Mouse (Mus musculus) left cerebral cortex, adult 2 months (tissue): Measurements from ENCODE around the gene Il17rc. TPM values are rescaled to one million over a fixed set of nuclear protein-coding genes. Genes with fewer than 3 reads are reported as not detected.

Experiments used
- DNase-seq, 2 experiments: peaks; one replicate each; pipeline ENCODE4 v3.0.0; 2021 to 2022; ENCODE audit warnings: low spot score in 2 of 2, mixed read lengths in 1 of 2; ENCODE audit errors: extremely low spot score in 1 of 2
- H3K27ac ChIP-seq: fragments of 200-600 bp; 2 replicates; pipeline ENCODE4 v1.8.1; 2022
- H3K4me3 ChIP-seq: fragments of 200-600 bp; 2 replicates; pipeline ENCODE4 v1.8.1; 2022
- CTCF ChIP-seq: fragments of 200-600 bp; IDR thresholded peaks from 2 replicates; pipeline ENCODE4 v1.8.1; 2022; ENCODE audit warnings: antibody characterized with exemption, mild to moderate bottlenecking, moderate library complexity
- intact Hi-C: fragments of 180-260 bp; cut with DNase I; formaldehyde crosslinking; loops from one replicate; pipeline ENCODE4 v1.15.1; 2025
- total RNA-seq, 2 experiments: library from RNA; stranded (reverse); gene quantifications; 2 replicates each; pipeline ENCODE4 v1.2.3; 2021

Il17rc gene
- total RNA-seq, 2 experiments from 2014 or later, result 4.4 to 5.1 TPM

DNA sequence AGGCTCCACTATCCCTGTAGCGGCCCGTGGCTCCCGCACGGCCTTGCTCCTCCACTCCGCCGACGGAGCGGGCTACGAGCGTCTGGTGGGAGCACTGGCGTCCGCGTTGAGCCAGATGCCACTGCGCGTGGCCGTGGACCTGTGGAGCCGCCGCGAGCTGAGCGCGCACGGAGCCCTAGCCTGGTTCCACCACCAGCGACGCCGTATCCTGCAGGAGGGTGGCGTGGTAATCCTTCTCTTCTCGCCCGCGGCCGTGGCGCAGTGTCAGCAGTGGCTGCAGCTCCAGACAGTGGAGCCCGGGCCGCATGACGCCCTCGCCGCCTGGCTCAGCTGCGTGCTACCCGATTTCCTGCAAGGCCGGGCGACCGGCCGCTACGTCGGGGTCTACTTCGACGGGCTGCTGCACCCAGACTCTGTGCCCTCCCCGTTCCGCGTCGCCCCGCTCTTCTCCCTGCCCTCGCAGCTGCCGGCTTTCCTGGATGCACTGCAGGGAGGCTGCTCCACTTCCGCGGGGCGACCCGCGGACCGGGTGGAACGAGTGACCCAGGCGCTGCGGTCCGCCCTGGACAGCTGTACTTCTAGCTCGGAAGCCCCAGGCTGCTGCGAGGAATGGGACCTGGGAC lies 11.4 kb downstream of the Il17rc start:
- Histone ChIP-seq H3K4me3 (peak overlapping the region; percentile 80), H3K27ac (peak overlapping the region; percentile 96)
- TF ChIP-seq CTCF, result no peak; the same call in 1 of the 2 replicates
- intact Hi-C loops, result loop anchor here (1.0 kb wide), 1 partner anchor 176 kb away; no protein-coding TSS in a partner anchor
- DNase-seq, result peak; percentile 47 to 57

DNA sequence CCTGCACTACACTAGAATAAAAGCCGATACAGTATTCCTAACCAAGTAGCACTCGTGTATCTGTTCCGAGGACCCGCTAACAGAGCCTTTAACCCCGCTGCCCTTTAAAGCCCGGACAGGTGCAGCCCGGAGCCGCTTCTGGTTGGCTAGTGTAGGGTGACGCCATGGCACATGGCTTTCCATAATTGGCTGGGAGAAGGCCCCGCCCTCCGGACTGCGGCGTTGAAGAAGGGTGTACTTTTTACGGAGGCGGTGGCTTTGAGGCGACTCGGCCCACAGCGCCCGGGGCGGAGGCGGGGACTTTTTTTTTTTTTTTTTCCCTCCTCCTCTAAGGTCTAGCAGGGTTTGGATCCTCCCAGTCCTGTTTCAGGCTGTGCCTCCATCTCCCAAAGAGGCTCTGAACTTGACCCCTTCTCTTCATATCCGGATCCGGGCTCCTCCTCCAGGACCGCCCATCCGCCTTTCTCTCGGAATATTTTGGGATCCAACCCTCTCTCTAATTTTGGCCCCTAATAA lies 11.9 kb downstream of the Il17rc start, which contains the start of gene Creld1:
TSS of gene Creld1 (plus strand) at position 198 of the 516 bp plus-strand sequence.
- intact Hi-C loops, result loop anchor here (1.0 kb wide), 1 partner anchor 177 kb away; no protein-coding TSS in a partner anchor
- TF ChIP-seq CTCF, result no peak
- Histone ChIP-seq H3K27ac (peak within 1 kb of the TSS; percentile 96), H3K4me3 (peak within 1 kb of the TSS; percentile 80)
- DNase-seq, result peak; percentile 89 to 93

DNA sequence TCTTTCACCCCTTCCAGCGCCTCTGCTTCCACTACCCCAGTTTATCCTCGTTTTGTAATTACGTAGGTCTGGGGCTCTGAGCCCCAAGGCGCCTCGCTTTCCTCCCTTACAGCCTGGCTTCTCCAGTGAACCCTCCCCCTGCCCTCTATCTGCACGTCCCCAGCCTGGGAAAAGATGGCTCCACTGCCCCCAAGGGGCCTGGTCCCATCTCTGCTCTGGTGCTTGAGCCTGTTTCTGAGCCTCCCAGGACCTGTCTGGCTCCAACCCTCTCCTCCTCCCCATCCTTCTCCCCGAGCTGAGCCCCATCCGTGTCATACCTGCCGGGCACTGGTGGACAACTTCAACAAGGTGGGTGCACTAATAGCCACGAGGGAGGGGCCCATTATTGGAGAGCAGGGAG lies 12.5 kb downstream of the Il17rc start:
- TF ChIP-seq CTCF, result no peak
- Histone ChIP-seq H3K4me3 (peak overlapping the region; percentile 80), H3K27ac (peak overlapping the region; percentile 96)
- intact Hi-C loops, result loop anchor here (1.0 kb wide), 1 partner anchor 177 kb away; no protein-coding TSS in a partner anchor
- DNase-seq, result no peak

DNA sequence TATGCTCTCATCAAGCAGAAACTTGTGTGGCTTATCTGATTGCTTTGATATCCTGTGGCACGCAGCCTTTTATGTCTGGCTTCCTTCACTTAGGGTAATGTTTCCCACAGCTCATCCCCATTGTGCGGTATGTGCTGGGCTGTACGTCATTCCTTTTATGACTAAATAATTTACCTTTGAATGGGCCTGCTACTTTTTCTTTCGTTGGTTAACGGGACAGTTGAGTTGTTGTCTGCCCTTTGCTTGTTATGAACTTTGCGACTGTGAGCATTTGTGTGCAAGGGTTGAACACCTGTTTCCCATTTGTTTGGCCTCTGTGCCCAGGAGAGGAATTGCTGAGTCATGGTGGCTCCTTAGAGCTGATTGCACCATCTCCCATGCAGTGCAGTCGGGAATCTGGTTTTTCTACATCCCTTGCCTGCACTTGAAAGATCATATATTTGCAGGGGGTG lies 15.9 kb downstream of the Il17rc start:
- Histone ChIP-seq H3K4me3 (no peak overlapping the region), H3K27ac (peak overlapping the region; percentile 60)
- intact Hi-C loops, result no loop called here
- TF ChIP-seq CTCF, result no peak
- no peak for DNase-seq

DNA sequence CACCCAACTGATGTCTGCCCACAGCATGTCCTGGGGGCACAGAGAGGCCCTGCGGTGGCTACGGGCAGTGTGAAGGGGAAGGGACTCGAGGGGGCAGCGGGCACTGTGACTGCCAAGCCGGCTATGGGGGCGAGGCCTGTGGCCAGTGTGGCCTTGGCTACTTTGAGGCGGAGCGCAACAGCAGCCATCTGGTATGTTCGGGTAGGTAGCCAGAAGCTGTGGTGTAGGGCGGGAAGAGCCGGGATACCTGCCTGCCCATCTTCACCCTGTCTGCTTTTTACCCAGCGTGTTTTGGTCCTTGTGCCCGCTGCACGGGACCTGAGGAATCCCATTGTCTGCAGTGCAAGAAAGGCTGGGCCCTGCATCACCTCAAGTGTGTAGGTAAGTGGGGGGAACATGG lies 18.2 kb downstream of the Il17rc start:
- DNase-seq, result no peak
- H3K27ac ChIP-seq, result no peak overlapping the region
- intact Hi-C loops, result no loop called here
- H3K4me3 ChIP-seq, result no peak overlapping the region
- TF ChIP-seq CTCF, result no peak

GRCm38 (mm10) chr6:113492101-113492864 lies 21.1 kb downstream of the Il17rc start:
- H3K27ac ChIP-seq, result peak overlapping the region; percentile 76
- H3K4me3 ChIP-seq, result no peak overlapping the region
- peak; percentile 68 to 71 for DNase-seq
- intact Hi-C loops, result no loop called here
- TF ChIP-seq CTCF, result no peak

GRCm38 (mm10) chr6:113494258-113494788 lies 23.1 kb downstream of the Il17rc start:
- intact Hi-C loops, result no loop called here
- peak; percentile 74 for TF ChIP-seq CTCF

DNA sequence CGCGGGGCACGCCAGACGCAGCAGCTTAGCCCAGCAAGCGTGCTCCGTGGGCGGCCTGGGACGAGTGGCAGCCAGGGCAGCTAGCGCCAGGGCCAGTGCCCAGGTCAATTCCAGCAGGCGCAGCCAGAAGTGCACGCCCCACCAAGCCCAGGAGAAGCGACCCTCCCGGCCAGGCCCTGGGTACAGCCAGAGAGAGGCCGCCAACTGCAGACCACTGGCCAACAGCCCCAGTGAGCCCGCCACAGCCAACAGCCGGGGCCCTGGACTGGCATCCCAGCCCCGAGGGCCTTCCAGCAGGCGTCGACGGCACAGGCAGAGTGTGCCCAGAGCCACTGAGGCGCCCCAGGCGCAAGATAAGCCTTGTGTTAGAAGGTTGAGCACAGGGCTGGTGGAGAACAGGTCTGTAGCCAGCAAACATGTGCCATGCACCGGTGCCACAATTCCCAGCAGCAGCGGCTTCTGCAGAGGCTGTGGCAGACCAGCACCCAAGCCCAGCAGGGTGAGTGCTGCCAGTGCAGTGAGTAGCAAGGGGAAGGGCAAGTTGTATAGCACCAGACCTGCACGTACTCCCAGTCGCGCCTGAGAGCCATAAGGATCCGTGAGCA lies 23.9 kb downstream of the Il17rc start:
- intact Hi-C loops, result no loop called here
- TF ChIP-seq CTCF, result no peak
- peak in 1 of 2 experiments; percentile 21 for DNase-seq
- Histone ChIP-seq H3K4me3 (peak overlapping the region; percentile 37), H3K27ac (peak overlapping the region; percentile 76)

More at GRCm38 (mm10) chr6:113494258-113494788, 23.1 kb downstream of the Il17rc start:
- H3K4me3 ChIP-seq, result peak overlapping the region; percentile 37
- DNase-seq, result peak; percentile 73 to 77
- peak overlapping the region; percentile 76 for H3K27ac ChIP-seq

GRCm38 (mm10) chr6:113499346-113499745 lies 28.1 kb downstream of the Il17rc start:
- no peak overlapping the region for H3K27ac ChIP-seq
- DNase-seq, result no peak
- no peak overlapping the region; the same call in 1 of the 2 replicates for H3K4me3 ChIP-seq
- intact Hi-C loops, result no loop called here
- TF ChIP-seq CTCF, result no peak

DNA sequence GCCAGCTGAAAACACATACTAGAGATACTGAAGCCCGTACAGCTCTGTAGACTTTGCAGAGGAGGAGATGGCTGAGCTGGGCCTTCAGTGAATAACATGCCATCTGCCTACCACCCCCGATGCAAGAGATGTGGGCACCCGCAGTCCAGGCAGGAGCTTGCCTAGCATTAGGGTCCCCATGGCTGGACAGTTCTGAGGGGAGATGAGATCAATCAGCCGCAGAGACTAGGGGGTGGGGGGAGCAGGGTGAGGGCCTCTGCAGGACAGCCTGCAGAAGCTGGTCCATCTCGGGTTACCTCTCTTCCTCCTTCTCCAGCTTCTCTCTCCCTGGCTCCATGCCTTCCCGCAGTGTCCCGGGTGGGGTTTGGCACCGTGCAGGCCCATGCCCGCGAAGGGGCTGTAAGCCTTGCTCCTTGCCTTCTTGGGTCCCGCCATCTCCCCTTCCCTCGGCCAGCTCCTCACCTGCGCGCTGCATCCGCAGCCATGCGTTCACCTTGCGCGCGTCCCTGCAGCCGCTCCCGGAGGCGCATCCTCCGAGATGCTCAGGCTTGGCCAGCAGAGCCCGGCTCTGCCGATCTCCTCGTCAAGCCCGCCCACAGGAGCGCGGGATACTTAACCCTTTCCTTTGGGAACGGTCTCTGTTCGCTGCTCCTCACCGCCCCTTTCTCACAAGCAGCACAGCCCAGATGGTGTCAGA lies 30.3 kb downstream of the Il17rc start, which contains the start of gene Prrt3:
TSS of gene Prrt3 (minus strand) at position 544 of the 697 bp plus-strand sequence.
- DNase-seq, result peak; percentile 77 to 80
- H3K4me3 ChIP-seq, result peak within 1 kb of the TSS; percentile 76
- intact Hi-C loops, result loop anchor here (2.0 to 5.0 kb wide), 2 partner anchors 107 to 121 kb away; partner anchors contain the start of gene Vhl
- peak within 1 kb of the TSS; percentile 95 for H3K27ac ChIP-seq
- TF ChIP-seq CTCF, result no peak

DNA sequence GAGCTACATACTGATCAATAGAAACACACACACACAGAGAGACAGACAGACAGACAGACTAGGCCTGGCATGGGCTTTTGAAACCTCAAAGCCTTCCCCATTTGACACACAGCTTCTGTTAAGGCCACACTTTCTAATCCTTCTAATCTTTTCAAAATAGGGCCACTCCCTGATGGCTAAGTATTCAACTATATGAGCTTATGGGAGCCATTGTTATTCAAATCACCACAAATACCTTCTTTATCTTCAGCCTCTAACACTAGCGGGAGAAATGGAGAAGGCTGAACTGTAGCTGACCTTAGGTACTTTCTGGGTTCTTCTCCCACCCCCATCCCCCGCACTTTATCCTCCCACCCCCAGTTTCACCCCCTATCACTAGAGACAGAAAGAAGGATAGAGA lies 31.6 kb downstream of the Il17rc start:
- no peak overlapping the region for H3K27ac ChIP-seq
- DNase-seq, result no peak
- TF ChIP-seq CTCF, result no peak
- no peak overlapping the region for H3K4me3 ChIP-seq
- intact Hi-C loops, result loop anchor here (5.0 kb wide), 1 partner anchor 120 kb away; the partner anchor contains the start of gene Vhl
